Mouse (Mus musculus): ENCODE measurements at regions not wholly inside any gene's neighbourhood (a gene's known extent, or its start where the extent isn't known, plus 50 kb on each side); places are given as distances from the start of the nearest gene placed in this dataset.

DNA sequence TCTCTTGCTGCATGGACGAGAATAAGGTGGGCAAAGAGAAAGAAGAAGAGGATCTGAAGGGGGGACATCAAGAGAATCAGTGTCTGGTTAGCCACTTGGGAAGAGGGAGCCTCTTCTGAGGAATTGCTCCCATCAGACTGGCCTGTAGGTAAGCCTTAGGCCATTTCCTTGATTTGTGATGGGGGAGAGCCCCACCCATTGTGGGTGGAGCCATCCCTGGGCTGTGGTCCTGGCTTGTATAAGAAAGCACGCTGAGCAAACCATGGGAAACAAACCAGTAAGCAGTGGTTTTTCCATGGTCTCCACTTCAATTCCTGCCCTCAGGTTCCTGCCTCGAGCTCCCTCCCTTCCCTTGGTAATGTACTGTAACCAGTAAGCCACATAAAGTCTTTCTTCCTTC is 57.7 kb upstream of the Sez6l start:
- Histone ChIP-seq H3K4me1 (ENCODE audit: insufficient read depth, low read length) (no peaks in the 10 kb centered on the region), H3K4me3 (ENCODE audit: low read length) (no peak overlapping the region), H3K9me3 (ENCODE audit: low read length) (no peaks in the 10 kb centered on the region), H3K27me3 (ENCODE audit: insufficient read depth, low read length) (no peaks in the 10 kb centered on the region), H3K4me2 (ENCODE audit: low read depth, low read length) (no peak overlapping the region), H3K36me3 (ENCODE audit: insufficient read depth, low read length) (no peaks in the 10 kb centered on the region), H3K9ac (replicated peaks; ENCODE audit: low read length) (no peak overlapping the region), H3K27ac (no peak overlapping the region)
- no peak for TF ChIP-seq CTCF (IDR thresholded peaks at IDR 0.05; ENCODE audit: low read depth)
- WGBS = 71% methylated on average over 3 of the region's 3 CpGs
- ATAC-seq (no peak), DNase-seq (ENCODE audit: low spot score) (no peak)

DNA sequence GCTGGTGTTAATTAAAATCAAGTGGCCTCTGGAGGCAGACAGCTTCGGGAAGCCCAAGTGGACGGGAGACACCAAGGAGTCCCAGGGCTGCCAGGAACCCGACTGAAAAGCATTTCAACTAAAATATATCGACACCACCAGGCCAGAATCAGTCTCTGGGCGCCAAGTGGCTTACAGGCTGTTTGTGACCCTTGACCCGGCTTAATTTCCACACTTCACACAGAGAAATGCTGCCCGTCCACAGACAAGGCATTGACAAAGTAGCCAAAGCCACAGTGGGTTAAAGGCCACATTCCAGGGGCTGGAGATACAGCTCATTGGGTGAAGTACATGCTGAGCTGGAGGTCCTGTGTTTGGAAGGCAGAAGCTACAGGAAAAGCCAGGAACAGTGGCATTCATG is 54.8 kb upstream of the Sez6l start:
- no peaks in the 10 kb centered on the region for H3K9me3 ChIP-seq (ENCODE audit: low read length)

DNA sequence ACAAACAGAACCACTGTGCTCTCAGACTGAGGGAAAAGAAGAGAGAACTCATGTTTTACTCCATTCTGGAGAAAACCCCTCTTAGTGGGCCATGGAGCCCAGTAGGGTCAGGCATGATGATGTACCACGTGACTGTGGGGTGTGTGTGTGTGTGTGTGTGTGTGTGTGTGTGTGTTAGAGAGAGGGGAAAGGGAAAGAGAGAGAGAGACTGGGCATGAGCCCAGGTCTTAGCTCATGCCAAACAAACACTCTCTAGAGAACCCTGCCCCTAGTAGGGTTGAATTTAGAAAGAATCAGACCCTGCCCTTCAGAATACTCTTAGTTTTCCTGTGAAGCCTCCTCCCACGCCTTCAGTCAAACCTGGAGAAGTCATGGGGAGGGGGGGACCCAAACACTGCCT is 52.7 kb upstream of the Sez6l start:
- Histone ChIP-seq H3K27ac (no peak overlapping the region), H3K9ac (replicated peaks; ENCODE audit: low read length) (no peak overlapping the region), H3K9me3 (ENCODE audit: low read length) (no peaks in the 10 kb centered on the region), H3K36me3 (ENCODE audit: insufficient read depth, low read length) (no peaks in the 10 kb centered on the region), H3K4me2 (ENCODE audit: low read depth, low read length) (no peak overlapping the region), H3K4me3 (ENCODE audit: low read length) (no peak overlapping the region), H3K4me1 (ENCODE audit: insufficient read depth, low read length) (0 out of 2 replicates have a peak, but pooled peaks cover 6% of the 10 kb centered on the region), H3K27me3 (ENCODE audit: insufficient read depth, low read length) (no peaks in the 10 kb centered on the region)
- no peak for ATAC-seq
- DNase-seq (ENCODE audit: low spot score) = no peak
- 64% methylated on average over 2 of the region's 2 CpGs for WGBS
- no peak for TF ChIP-seq CTCF (IDR thresholded peaks at IDR 0.05; ENCODE audit: low read depth)

More for the DNA sequence above, 54.8 kb upstream of the Sez6l start:
- DNase-seq (ENCODE audit: low spot score) = no peak
- Histone ChIP-seq H3K27ac (no peak overlapping the region), H3K4me3 (ENCODE audit: low read length) (no peak overlapping the region), H3K4me2 (ENCODE audit: low read depth, low read length) (no peak overlapping the region), H3K36me3 (ENCODE audit: insufficient read depth, low read length) (no peaks in the 10 kb centered on the region), H3K4me1 (ENCODE audit: insufficient read depth, low read length) (0 out of 2 replicates have a peak, but pooled peaks cover 6% of the 10 kb centered on the region), H3K27me3 (ENCODE audit: insufficient read depth, low read length) (no peaks in the 10 kb centered on the region), H3K9ac (replicated peaks; ENCODE audit: low read length) (no peak overlapping the region)
- 24% methylated on average over 7 of the region's 7 CpGs for WGBS
- no peak for ATAC-seq
- no peak for TF ChIP-seq CTCF (IDR thresholded peaks at IDR 0.05; ENCODE audit: low read depth)

DNA sequence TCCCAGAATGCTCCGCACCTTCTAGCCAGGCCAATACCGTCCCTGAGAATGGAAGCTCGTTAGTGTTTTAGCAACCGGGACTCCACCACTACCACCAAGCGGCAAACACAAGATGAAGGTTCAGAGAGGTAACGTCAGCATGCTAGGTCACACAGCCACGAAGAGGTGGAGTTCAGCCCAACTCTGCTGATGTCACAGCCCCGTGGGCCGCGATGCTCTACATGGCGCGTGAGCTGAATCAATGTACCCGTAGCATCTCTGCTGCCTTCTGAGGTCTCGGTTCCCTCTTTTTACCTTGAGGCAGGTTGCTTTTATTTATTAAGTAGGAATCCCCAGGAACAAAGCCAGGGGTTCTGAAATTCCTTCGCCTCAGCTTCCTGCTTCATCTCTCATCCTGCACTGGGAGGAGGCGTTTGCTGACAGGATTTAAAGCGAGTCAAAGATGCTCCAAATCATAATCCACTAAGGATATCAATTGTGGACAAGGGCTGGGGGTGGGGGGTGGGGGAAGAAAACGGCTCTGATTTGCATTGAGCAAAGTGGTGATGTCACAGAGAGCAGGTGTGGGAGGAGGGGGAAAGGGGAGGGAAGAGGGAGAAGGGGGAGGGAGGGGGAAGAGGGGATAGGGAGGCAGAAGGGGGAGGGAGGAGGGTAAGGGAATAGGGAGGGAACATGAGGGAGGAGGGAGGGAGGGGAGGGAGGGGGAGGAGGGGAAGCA is 51.2 kb upstream of the Sez6l start:
- H3K4me2 ChIP-seq (ENCODE audit: low read depth, low read length) = no peak overlapping the region
- H3K36me3 ChIP-seq (ENCODE audit: insufficient read depth, low read length) = no peaks in the 10 kb centered on the region
- H3K27me3 ChIP-seq (ENCODE audit: insufficient read depth, low read length) = no peaks in the 10 kb centered on the region
- H3K9me3 ChIP-seq (ENCODE audit: low read length) = no peaks in the 10 kb centered on the region
- 37% methylated on average over 18 of the region's 18 CpGs for WGBS
- TF ChIP-seq CTCF (IDR thresholded peaks at IDR 0.05; ENCODE audit: low read depth) = no peak
- H3K27ac ChIP-seq = no peak overlapping the region
- no peak for DNase-seq (ENCODE audit: low spot score)
- ATAC-seq = no peak
- no peak overlapping the region for H3K4me3 ChIP-seq (ENCODE audit: low read length)
- H3K9ac ChIP-seq (replicated peaks; ENCODE audit: low read length) = no peak overlapping the region
- 0 out of 2 replicates have a peak, but pooled peaks cover 6% of the 10 kb centered on the region for H3K4me1 ChIP-seq (ENCODE audit: insufficient read depth, low read length)

DNA sequence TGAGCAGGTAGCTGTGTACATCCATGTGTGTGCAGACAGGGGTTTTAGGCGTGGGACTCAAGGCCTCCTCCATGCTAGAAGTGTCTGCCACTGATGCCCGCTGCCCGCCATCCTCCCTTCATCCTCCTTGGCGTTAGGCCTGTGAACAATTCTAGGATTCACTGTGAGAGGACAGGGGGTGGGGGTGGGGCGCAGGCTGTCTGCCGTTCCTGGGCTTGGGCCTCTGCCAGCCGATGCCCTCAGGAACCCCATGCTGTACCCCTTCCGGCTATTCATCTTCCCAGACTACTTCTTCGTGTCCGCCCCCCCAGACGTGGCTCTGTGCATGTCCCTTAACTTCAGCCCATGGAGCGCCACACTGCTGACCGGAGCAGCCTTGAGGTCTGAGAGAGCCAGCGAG is 50.3 kb upstream of the Sez6l start:
- Histone ChIP-seq H3K27ac (no peak overlapping the region), H3K4me2 (ENCODE audit: low read depth, low read length) (no peak overlapping the region), H3K9ac (replicated peaks; ENCODE audit: low read length) (0 out of 2 replicates have a peak overlapping the region, but pooled peaks have one; percentile 0), H3K4me1 (ENCODE audit: insufficient read depth, low read length) (0 out of 2 replicates have a peak, but pooled peaks cover 6% of the 10 kb centered on the region), H3K27me3 (ENCODE audit: insufficient read depth, low read length) (no peaks in the 10 kb centered on the region), H3K36me3 (ENCODE audit: insufficient read depth, low read length) (no peaks in the 10 kb centered on the region), H3K4me3 (ENCODE audit: low read length) (no peak overlapping the region), H3K9me3 (ENCODE audit: low read length) (no peaks in the 10 kb centered on the region)
- 31% methylated on average over 14 of the region's 14 CpGs for WGBS
- no peak for ATAC-seq
- TF ChIP-seq CTCF (IDR thresholded peaks at IDR 0.05; ENCODE audit: low read depth) = no peak
- peak; percentile 32 for DNase-seq (ENCODE audit: low spot score)

Data from hindbrain, postnatal 0 days (tissue).